Mouse (Mus musculus) cerebellum, adult 9-10 months (tissue): ENCODE measurements around the gene Gm9958.
A peak's percentile ranks its signal among the peaks of the same experiment; 100 is the strongest.

ENCODE experiments used
- DNase-seq: peaks from one replicate; pipeline ENCODE4 v3.0.0; 2022

The Gm9958 gene

DNA sequence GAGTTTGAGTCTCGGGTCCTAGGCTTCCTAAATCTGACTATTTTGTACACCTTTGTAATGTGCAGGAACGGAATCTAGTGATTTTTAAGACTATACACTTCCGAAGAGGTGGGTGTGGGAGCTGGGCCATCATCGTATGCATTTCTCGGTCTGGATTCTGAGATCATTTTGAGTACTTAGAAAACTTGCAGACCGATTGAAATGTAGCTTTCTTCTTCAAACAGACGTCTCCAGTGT, at the start of gene Gm9958:
Gene Gm9958, plus strand, starts transcription at position 138 of the 237 bp plus-strand sequence.
- no peak for DNase-seq

GRCm38 (mm10) chr5:90331071-90331470, 35.9 kb upstream of the Gm9958 start:
- DNase-seq: no peak

- no peak for DNase-seq
These were observed 34.5 kb upstream of the Gm9958 start for GRCm38 (mm10) chr5:90332478-90332877.

GRCm38 (mm10) chr5:90338177-90339091, 28.6 kb upstream of the Gm9958 start:
- no peak for DNase-seq

- peak; percentile 76 for DNase-seq
These were observed 27.7 kb upstream of the Gm9958 start for GRCm38 (mm10) chr5:90339129-90339952.

DNA sequence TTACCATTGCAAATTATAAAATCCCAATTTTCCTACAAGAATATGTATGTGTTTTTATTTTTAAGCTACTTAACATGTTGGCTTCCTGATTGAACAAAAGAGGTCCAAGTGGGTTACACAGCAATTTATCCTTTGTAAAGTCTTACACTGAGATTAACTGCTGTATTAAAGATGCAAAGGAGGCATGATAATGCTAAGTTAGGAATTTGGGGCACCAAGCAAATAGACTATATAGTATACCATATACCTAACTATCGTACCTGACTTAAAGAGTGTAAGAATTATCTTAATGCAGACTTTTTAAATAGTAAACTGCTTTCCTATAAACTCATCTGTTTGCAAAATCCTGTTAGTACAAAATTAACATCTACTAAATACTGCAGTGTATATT, 27.1 kb upstream of the Gm9958 start:
- no peak for DNase-seq

GRCm38 (mm10) chr5:90340847-90341246, 26.2 kb upstream of the Gm9958 start:
- DNase-seq: no peak

- DNase-seq: no peak
These were observed 20.1 kb upstream of the Gm9958 start for GRCm38 (mm10) chr5:90346877-90347276.

- no peak for DNase-seq
These were observed 13.3 kb upstream of the Gm9958 start for GRCm38 (mm10) chr5:90353552-90354317.

DNA sequence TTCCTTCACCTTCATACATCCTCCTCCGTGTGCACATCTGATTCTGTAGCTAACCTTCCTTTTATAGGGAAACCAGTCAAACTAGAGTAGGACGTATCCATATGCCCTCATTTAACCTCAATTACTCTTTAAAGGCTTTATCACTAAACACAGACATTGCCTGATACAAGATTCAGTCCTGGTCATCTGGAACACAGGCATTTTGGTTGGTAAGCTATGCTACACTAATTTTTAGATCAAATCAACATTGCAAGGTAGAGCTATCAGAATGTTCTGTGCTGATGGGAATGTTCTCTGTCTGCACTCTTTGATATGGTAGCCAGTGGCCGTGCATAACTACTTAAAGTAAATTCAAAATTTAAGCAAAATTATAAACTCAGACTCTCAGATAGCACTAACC, 11.2 kb upstream of the Gm9958 start:
- DNase-seq: no peak

DNA sequence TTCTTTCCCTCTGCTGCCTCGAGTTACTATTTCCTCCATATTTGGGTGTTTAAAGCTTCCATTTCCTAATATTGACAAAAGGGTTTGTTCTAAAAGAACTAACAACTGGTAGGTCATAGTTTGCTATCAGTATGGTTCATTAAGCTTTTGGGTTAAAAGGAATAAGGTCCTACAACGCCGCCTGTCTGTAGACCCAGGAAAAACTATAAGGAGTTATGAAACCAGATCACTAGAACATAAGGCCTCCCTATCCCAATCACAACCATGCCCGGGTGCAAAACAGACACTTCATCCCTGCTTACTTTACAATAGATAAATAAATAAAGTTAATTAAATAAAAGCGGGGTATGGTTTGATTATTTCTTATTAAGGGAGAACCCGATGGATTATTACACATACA, 2.5 kb upstream of the Gm9958 start:
- DNase-seq: peak; percentile 88

GRCm38 (mm10) chr5:90365141-90365951, 1.7 kb upstream of the Gm9958 start:
- peak; percentile 68 for DNase-seq

DNA sequence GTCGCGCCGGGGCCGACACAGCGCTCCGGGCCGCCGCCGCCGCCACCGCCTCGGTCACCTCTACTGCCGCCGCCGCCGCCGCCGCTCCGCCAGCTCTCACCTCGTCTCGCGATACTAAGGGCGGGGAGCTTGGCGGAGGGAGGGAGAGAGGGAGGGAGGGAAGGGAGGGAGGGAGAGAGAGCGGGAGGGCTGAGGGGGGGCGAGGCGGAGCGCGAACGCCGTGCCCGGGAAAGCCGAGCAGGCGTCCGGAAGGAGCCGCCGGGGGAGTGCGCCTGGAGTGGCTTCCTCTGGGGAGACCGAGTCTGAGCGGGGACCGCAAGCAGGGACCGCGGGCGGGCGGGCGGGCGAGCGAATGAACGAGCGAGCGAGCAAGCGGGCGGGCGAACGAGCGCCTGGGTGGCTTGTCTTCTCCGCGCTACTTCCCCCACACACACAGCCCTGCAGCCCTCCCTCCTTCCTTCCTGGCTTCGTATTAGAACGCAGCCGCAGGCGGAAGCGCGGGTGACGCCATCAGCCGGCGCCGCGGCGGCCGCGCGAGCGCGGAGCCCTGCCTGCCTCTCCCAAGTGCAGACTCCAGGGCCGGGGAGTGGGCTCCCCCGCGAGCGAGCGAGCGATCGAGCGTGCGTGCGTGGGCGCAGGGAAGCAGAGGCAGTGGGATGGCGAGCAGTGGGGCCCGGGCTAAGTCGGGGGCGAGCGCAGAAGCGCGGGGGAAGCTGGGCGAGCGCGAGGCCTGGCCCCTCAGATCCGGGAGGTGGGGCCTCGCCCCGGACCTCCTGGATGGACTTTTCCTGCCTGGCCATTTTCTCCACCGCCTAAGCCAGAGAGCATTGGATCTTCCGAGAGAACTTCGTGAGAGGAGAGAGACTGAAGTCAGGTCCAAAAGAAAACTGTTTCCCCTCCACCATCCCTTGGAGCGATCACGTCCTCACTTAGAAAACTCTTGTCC, 610 bp upstream of the Gm9958 start, which contains the start of gene Ankrd17:
Gene Ankrd17, minus strand, starts transcription at position 457 of the 946 bp plus-strand sequence.
- peak; percentile 92 for DNase-seq

- no peak for DNase-seq
These were observed 3.4 kb downstream of the Gm9958 start for GRCm38 (mm10) chr5:90370401-90370800.

- no peak for DNase-seq
These were observed 6.7 kb downstream of the Gm9958 start for GRCm38 (mm10) chr5:90373708-90374107.

DNA sequence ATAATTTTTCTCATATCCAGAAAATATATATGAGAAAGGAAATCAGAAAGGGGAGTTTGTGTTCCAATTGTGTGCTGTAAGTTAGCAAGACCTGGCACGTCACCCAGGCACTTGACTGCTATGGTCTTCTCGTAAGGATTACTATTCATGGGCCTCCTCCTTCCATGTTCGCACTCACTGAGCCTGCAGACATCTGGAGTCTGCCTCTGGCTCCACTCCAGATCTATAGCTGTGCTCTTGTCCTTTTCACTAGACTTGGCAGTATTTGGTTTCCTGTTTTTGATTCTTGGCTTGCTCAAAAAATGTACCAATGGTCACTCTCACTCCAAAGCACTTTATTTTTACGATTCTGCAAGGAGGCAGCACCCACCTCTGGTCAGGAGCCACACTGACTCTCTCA, 14.5 kb downstream of the Gm9958 start:
- no peak for DNase-seq

- no peak for DNase-seq
These were observed 16.1 kb downstream of the Gm9958 start for GRCm38 (mm10) chr5:90383080-90383479.

GRCm38 (mm10) chr5:90393764-90394163, 26.8 kb downstream of the Gm9958 start:
- no peak for DNase-seq

DNA sequence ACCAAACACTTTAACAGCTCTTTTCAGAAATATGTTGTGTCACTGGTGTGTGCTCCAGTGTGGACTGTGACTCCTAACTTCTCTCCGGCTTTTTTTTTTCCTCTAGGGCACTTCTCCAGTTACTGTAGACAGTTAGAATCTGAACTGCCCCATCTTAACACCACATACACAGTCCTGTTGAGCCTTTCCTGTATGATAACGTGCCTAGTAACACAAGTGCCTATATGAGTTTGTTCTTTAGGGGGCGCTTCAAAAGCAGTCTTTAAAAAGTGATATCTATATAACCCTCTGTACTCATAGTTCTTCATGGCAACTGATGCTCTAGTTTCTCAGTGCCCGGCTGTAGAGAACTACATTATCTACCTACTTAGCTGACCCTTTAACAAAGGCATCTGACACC, 27.3 kb downstream of the Gm9958 start:
- DNase-seq: no peak

GRCm38 (mm10) chr5:90396817-90397216, 29.8 kb downstream of the Gm9958 start:
- DNase-seq: no peak

DNA sequence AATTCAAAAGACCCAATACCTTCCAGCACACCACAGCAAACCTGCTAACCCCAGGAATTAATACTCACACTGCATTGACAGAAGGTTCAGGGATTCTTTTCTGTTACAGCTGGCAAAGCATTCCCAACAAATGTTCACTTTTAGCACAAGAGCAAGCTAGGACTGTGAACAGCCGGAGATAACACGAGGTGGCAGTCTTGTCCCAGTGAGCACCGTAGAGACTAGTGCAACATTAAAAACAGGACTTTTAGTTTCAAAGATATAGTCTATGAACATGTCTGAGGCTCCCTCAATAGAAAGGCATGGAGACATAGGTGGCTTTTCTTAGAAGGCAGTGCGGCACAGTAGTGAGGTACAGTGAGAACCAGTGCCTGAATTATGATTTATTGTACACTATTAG, 38.2 kb downstream of the Gm9958 start:
- no peak for DNase-seq
